Mouse (Mus musculus) liver, embryonic 14.5 days (tissue): Measurements from ENCODE around the gene Dync1li1. TPM values are rescaled to one million over a fixed set of nuclear protein-coding genes. Genes with fewer than 3 reads are reported as not detected.
"Not testable (repeated sequence)": the region's sequence is repeated elsewhere in the genome, so short reads cannot be mapped to it uniquely, and the experiment has no call there.

Experiments
- ATAC-seq: fragments of 200-750 bp; cut with Nextera tagmentation; 2 replicates; pipeline ENCODE4 v1.8.0; 2017; ENCODE audit warnings: moderate number of reproducible peaks, mild to moderate bottlenecking, moderate library complexity; ENCODE audit not compliant: insufficient read depth
- DNase-seq, 3 experiments: peaks; one replicate each; pipeline ENCODE4 v3.0.0-alpha.2; 2012 to 2013; ENCODE audit warnings: low read depth in 3 of 3, low spot score in 3 of 3
- H3K27ac ChIP-seq: fragments of 300-500 bp; sonication (generic); 2 replicates; pipeline ENCODE4 v1.5.1; 2014; ENCODE audit warnings: moderate library complexity, mild to moderate bottlenecking, control low read depth, inconsistent platforms
- H3K27me3 ChIP-seq: fragments of 300-500 bp; sonication (generic); 2 replicates; pipeline ENCODE4 v1.6.1; 2014; ENCODE audit warnings: mild to moderate bottlenecking, low read length, moderate library complexity; ENCODE audit not compliant: control insufficient read depth, insufficient read depth
- H3K36me3 ChIP-seq: fragments of 300-500 bp; sonication (generic); replicated peaks from 2 replicates; pipeline ENCODE4 v1.6.1; 2014; ENCODE audit warnings: low read depth; ENCODE audit not compliant: control insufficient read depth, insufficient read depth
- H3K4me1 ChIP-seq, 2 experiments: fragments of 200-500 bp in 1 of 2; fragments of 300-500 bp in 1 of 2; sonication (generic) in 1 of 2; replicated peaks; 2 replicates each; pipeline ENCODE4 v1.6.1; 2012 to 2014; ENCODE audit warnings: antibody characterized with exemption in 1 of 2, inconsistent platforms in 1 of 2, low read length in 1 of 2; ENCODE audit not compliant: control insufficient read depth in 2 of 2, insufficient read depth in 2 of 2
- H3K4me2 ChIP-seq: fragments of 300-500 bp; sonication (generic); 2 replicates; pipeline ENCODE4 v1.6.1; 2014; ENCODE audit warnings: low read depth, mild to moderate bottlenecking, control low read depth, moderate library complexity
- H3K4me3 ChIP-seq, 2 experiments: fragments of 200-500 bp in 1 of 2; fragments of 300-500 bp in 1 of 2; sonication (generic) in 1 of 2; 2 replicates each; pipeline ENCODE4 v1.5.1; 2012 to 2014; ENCODE audit warnings: low read depth in 2 of 2, low read length in 2 of 2, mild to moderate bottlenecking in 2 of 2, control low read depth in 1 of 2, inconsistent platforms in 1 of 2, moderate library complexity in 1 of 2; ENCODE audit not compliant: insufficient read depth in 1 of 2
- H3K9ac ChIP-seq: fragments of 300-500 bp; sonication (generic); replicated peaks from 2 replicates; pipeline ENCODE4 v1.6.1; 2014; ENCODE audit warnings: mild to moderate bottlenecking, control low read depth, moderate library complexity
- H3K9me3 ChIP-seq: fragments of 300-500 bp; sonication (generic); 2 replicates; pipeline ENCODE4 v1.6.1; 2016; ENCODE audit warnings: low read length, mixed read lengths; ENCODE audit not compliant: control insufficient read depth
- CTCF ChIP-seq: IDR thresholded peaks from 2 replicates; pipeline ENCODE4 v1.5.1; 2016; ENCODE audit warnings: antibody characterized with exemption, low read depth, control low read depth
- EP300 ChIP-seq: IDR thresholded peaks from 2 replicates; pipeline ENCODE4 v1.6.1; 2016; ENCODE audit warnings: antibody characterized with exemption, low read depth
- WGBS: fragments of 180-500 bp; shearing (Covaris S2); extraction: QIAGEN DNeasy Blood & Tissue Kit; methylation state at CpG from one replicate; pipeline ENCODE4 v1.1.7; 2014; ENCODE audit not compliant: insufficient replicate concordance; 5-methylcytosine and 5-hydroxymethylcytosine counted together
- polyA plus RNA-seq, 2 experiments: library from polyadenylated mRNA; depleted of rRNA in 1 of 2; stranded (reverse) in 1 of 2; unstranded in 1 of 2; fragments of >200 nt; fragmentation: Nextera tagmentation in 1 of 2; extraction: Ambion mirVana in 1 of 2; gene quantifications; 2 replicates each; pipeline versions ENCODE4 v1.2.1 to v1.2.3; 2012 to 2014

Dync1li1 gene
- polyA plus RNA-seq, 2 experiments, result 10.3 to 10.8 TPM

GRCm38 (mm10) chr9:114727315-114727714, 38.7 kb downstream of the Dync1li1 start:
- no peak overlapping the region for H3K4me3 ChIP-seq
- no peak overlapping the region for H3K9ac ChIP-seq
- peaks cover 14 to 18% of the 10 kb centered on the region in 2 experiments for H3K4me1 ChIP-seq
- no peak overlapping the region for H3K4me2 ChIP-seq
- no peaks in the 10 kb centered on the region for H3K9me3 ChIP-seq
- H3K36me3 ChIP-seq, result peaks cover 7% of the 10 kb centered on the region
- DNase-seq (peak in 1 of 3 experiments; percentile 34), ATAC-seq (no peak)
- no peak for TF ChIP-seq EP300
- TF ChIP-seq CTCF, result peak; percentile 87
- 3% methylated on average over 3 of the region's 3 CpGs for WGBS
- H3K27ac ChIP-seq, result no peak overlapping the region
- H3K27me3 ChIP-seq, result no peaks in the 10 kb centered on the region

GRCm38 (mm10) chr9:114728432-114728831, 39.8 kb downstream of the Dync1li1 start:
- not testable (repeated sequence) for H3K4me3 ChIP-seq, H3K27me3 ChIP-seq, DNase-seq, H3K36me3 ChIP-seq, ATAC-seq, H3K9ac ChIP-seq, H3K4me2 ChIP-seq, H3K27ac ChIP-seq, H3K9me3 ChIP-seq
- peaks cover 25 to 28% of the 10 kb centered on the region in 2 experiments for H3K4me1 ChIP-seq
- 21% methylated on average over 2 of the region's 2 CpGs for WGBS

GRCm38 (mm10) chr9:114729911-114730805, 41.6 kb downstream of the Dync1li1 start:
- no peaks in the 10 kb centered on the region for H3K9me3 ChIP-seq
- peak overlapping the region; percentile 12; the same call in 1 of the 2 replicates for H3K9ac ChIP-seq
- H3K27ac ChIP-seq, result no peak overlapping the region; the same call in 1 of the 2 replicates
- H3K4me1 ChIP-seq, result peaks cover 31 to 32% of the 10 kb centered on the region in 2 experiments
- TF ChIP-seq CTCF (no peak), EP300 (no peak)
- H3K27me3 ChIP-seq, result no peaks in the 10 kb centered on the region
- no peak for DNase-seq
- WGBS, result 15% methylated on average over 26 of the region's 30 CpGs
- peak overlapping the region; percentile 96 for H3K4me2 ChIP-seq
- ATAC-seq, result no peak
- H3K4me3 ChIP-seq, result peak overlapping the region; percentile 61 to 96
- no peaks in the 10 kb centered on the region for H3K36me3 ChIP-seq

GRCm38 (mm10) chr9:114731011-114731755, 42.6 kb downstream of the Dync1li1 start, which contains the start of gene Cmtm6:
Gene Cmtm6, plus strand, starts transcription at chr9:114731116.
- peak; percentile 90 to 93 (median 91) for DNase-seq
- peak; percentile 72 for TF ChIP-seq CTCF
- TF ChIP-seq EP300, result no peak
- H3K36me3 ChIP-seq, result no peaks in the 10 kb centered on the region
- no peaks in the 10 kb centered on the region for H3K27me3 ChIP-seq
- H3K9me3 ChIP-seq, result no peaks in the 10 kb centered on the region
- peak; percentile 90 for ATAC-seq
- H3K4me1 ChIP-seq, result peaks cover 31 to 32% of the 10 kb centered on the region in 2 experiments
- peak within 1 kb of the TSS; percentile 88 for H3K9ac ChIP-seq
- peak within 1 kb of the TSS; percentile 84 to 96 for H3K4me3 ChIP-seq
- peak within 1 kb of the TSS; percentile 96 for H3K4me2 ChIP-seq
- H3K27ac ChIP-seq, result peak within 1 kb of the TSS; percentile 89
- WGBS, result under 1% methylated on average over 52 of the region's 53 CpGs
